Mouse (Mus musculus) ovary, postnatal 10 days (tissue): ENCODE data around the gene Ear6.
"Not testable (repeated sequence)": the region's sequence is repeated elsewhere in the genome, so short reads cannot be mapped to it uniquely, and the experiment has no call there.

Experiments used
- DNase-seq: peaks from one replicate; pipeline ENCODE4 v3.0.0; 2022; ENCODE audit warnings: low spot score

The Ear6 gene

GRCm38 (mm10) chr14:51853399-51853798 lies at the start of gene Ear6:
Gene Ear6 (plus strand): TSS chr14:51853699.
- DNase-seq: no peak

DNA sequence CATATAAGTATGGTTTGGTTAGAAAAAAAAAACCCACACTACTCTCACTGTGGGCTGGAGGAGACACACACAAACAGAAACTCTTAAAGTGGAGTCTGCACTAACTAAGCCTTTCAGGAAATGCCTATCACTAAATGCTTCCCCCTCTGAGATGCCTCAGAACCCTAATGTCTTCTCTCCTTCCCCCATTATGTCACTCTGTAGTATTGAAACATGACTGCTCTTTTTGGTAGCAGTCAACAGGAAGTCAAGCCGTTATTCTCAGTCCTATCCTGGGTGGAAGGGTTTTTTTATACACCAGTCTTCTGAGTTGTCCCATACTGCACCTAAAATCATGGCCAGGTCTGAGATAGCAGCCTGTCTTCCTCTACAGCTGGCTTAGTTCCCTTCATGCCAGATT lies 26.9 kb upstream of the Ear6 start:
- no peak for DNase-seq

- not testable (repeated sequence) for DNase-seq
Observed at GRCm38 (mm10) chr14:51827842-51828241, 25.7 kb upstream of the Ear6 start.

DNA sequence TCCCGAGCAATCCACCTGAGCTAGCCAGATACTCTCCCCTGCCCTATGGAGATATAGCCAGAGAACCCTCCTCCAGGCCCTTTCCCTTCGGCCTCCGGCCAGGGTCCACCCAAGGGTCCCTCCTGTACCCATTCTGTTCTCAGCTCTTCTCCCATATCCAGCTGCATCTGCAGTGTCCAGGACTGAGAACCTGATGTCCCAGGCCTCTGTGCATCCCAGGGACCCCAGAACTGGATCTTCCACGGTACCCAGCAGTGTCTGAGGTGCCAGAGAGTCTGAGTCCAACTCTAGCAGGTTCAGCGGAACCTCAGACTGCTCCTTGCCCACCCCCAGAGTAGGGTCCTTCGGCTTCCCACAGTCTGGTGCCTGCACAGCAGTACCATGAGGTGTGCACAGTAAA lies 24.3 kb upstream of the Ear6 start:
- DNase-seq: no peak

DNA sequence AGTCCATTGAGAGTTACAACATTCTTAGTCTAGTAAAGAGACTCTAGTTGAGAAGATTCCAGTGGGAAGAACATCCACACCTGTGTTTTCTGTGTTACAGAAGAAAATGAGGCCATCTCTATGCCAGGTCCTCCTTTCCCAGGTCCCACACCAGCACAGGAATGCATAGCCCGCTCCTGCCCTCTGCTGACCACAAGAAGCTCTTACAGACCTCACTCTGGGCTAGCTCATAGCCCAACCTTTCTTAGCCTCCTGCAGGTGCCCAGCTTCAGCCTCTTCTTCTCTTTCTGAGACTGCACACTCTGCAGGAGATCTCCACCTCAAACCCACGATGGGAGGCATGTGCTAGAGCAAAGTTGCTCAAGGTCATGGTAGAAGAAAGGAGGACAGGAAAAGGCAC lies 15.0 kb upstream of the Ear6 start:
- DNase-seq: not testable (repeated sequence)

GRCm38 (mm10) chr14:51842250-51842649 lies 11.2 kb upstream of the Ear6 start:
- DNase-seq: no peak

- DNase-seq: no peak
Observed at GRCm38 (mm10) chr14:51842781-51843180, 10.7 kb upstream of the Ear6 start.

DNA sequence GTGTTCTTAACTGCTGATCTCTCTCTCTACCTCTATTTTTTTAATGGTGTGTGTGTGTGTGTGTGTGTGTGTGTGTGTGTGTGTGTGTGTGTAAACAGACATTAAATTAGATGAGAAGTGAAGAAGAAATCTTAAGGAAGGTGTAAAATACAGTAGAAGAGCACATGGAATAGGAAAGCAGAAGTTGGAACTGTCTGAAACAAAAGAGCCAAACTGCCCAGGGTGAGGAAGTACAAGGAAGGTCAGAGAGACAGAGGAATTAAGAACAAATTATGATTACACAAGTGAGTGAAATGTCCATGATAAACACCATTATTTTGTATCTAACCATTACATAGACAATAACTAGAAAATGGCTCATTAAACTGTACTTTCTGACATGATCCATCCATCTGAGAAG lies 9.6 kb upstream of the Ear6 start:
- no peak for DNase-seq

DNA sequence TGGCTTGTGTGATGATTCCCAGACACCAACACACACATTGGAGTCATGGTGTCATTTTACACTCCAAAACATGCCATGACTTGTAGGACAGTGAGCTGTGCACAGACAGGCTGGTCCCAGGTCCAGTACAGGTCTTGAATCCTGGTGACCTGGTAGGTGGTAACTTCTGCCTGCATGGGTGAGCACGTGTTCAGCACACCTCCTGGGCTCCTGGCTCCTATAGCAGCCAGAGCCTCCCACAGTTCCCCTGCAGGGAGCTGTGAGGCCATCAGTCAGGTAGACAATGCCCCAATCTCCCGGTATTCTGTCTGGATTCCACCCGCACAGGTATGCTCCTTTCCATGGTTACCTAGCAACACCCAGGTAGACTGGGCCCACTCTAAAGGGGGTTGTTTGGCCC lies 6.9 kb upstream of the Ear6 start:
- DNase-seq: no peak

GRCm38 (mm10) chr14:51851006-51851405 lies 2.5 kb upstream of the Ear6 start:
- DNase-seq: not testable (repeated sequence)

GRCm38 (mm10) chr14:51855280-51855679 lies 1.8 kb downstream of the Ear6 start:
- not testable (repeated sequence) for DNase-seq

DNA sequence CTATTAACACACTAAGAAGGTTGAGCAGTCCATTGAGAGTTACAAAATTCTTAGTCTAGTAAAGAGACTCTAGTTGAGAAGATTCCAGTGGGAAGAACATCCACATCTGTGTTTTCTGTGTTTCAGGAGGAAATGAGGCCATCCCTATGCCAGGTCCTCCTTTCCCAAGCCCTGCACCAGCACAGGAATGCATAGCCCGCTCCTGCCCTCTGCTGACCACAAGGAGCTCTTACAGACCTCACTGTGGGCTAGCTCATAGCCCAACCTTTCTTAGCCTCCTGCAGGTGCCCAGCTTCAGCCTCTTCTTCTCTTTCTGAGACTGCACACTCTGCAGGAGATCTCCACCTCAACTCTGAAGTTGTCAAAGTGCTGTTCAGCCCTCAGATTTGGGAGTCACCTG lies 10.1 kb downstream of the Ear6 start:
- not testable (repeated sequence) for DNase-seq

DNA sequence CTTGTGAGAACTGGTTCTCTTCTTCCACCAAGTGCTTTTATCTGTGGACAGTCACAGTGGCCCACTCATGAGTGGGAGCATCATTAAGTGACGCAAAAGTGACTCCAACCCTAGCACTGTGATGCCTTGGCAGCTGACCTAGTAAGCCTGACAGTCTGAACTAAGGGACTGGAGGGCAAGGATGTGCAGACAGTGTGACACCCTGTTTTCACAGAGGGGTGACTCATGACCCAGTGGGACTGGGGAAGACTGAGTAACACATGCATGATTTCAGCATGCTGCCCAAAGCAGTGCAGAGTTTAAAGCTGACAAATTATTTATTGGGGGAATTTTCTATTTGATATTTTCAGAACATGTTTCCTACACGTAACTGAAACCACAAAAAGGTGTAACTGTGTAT lies 17.3 kb downstream of the Ear6 start:
- no peak for DNase-seq

- DNase-seq: no peak
Observed at GRCm38 (mm10) chr14:51871741-51872140, 18.2 kb downstream of the Ear6 start.

DNA sequence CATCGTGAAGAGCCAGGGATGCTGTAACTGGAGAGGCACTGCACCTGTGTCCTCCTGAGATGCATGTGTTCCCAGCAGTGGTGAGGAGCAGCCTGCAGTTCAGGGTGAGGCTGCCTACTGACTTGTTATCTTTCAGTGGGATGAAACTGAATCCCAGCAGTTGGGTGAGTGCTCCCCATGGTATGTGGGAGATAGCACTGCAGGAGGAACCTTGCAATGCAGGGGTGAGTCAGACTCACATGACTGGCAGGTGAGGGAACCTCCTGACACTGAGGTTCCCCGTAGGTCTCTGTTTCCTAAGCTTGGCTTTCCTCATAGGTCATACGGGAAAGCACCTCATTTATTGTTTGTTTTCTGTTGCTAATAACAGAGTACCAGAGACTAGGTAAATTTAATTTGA lies 24.0 kb downstream of the Ear6 start:
- DNase-seq: no peak

DNA sequence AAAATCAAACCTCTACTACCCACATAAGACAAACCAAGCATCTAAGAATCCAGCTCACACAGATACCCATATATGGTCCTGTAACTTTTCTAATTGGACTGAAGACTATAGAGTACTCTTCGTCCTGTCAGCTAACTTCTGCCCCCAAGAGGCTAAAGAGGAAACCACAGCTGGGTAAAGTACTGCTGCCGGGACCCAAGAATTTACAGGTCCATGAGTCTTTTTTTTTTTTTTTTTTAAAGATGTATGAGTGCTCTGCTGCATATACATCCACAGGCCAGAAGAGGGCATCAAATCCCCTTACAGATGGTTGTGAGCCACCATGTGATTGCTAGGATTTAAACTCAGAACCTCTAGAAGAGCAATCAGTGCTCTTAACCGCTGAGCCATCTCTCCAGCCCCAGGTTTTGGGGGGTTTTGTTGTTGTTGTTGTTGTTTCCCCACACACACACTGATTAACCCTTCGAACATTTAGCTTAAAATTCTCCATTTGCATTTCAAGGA lies 30.1 kb downstream of the Ear6 start:
- no peak for DNase-seq

- DNase-seq: no peak
Observed at GRCm38 (mm10) chr14:51884031-51884544, 30.6 kb downstream of the Ear6 start.

DNA sequence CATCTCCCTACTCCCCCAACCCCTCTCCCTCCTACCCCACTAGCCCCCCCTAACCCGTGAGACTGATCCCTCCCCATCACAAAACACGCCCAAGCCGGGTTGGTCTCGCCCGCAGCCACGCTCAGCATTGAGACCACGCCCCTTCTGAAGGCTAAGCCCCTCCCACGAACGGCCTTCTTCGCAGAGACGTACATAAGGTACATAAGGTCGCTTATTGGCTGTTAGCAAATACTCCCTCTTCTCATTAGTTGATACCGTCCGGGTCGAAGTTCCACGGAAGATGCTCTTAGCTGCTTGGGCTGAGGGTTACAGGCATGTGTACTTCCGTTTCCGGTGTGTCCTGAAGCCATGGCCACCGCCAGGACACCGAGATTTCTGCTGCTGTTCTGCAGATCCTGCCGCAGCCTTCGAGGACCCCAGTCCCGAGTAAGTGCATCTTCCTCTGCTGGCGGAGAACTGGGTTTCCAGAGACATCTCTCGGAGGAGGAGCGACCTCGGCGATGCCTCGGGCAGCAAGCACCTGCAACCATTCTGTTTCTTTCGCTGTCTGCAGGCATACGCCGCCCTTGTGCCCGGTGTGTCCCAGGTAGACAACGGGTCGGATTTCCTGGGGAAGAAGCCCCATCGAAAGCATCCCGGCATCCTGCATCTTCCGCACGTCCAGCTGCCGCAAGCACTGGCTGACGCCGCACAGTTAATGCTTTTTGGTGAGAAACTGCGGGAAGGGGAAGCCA lies 31.3 kb downstream of the Ear6 start, which contains the start of gene Mettl17:
Gene Mettl17 (plus strand): TSS at position 245 of the 734 bp plus-strand sequence.
- DNase-seq: peak; percentile 62

DNA sequence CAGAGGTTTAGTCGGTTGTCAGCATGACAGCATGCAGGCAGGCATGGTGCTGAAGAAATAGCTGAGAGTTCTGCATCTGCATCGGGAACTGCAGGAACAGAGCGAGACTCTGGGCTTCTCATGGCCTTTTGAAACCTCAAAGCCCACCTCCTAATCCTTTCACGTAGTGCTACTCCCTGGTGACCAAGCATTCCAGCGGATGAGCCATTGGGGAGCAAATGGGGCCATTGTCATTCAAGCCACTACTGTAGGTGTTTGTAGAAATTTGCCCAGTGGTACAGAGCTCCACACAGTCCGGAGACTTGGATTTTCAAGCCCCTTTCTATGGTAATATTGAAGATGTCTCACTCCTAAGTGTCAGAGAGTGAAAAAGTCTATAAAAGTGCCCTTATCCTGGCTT lies 32.6 kb downstream of the Ear6 start:
- no peak for DNase-seq

DNA sequence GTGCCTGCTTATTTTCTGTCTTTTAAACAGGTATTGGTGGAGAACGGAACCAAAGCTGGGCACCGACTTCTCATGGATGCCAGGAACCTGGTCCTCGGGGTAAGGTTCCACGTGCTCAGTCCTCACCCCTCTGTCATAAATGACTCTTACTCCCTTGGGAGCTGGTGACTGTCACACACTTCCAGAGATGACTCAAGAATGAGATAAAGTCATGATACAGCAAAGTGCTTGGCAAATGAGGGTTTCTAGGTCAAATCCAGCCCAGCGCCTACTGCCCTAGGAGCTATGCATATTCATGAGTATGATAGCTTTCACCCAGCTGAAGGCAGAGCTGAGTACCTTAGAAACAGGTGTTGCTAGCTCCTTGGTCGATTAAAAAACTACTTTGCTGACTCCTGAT lies 36.3 kb downstream of the Ear6 start:
- no peak for DNase-seq

GRCm38 (mm10) chr14:51892191-51892939 lies 38.9 kb downstream of the Ear6 start, which contains the start of gene Slc39a2:
Gene Slc39a2 (plus strand): TSS chr14:51892889.
- no peak for DNase-seq

- no peak for DNase-seq
Observed at GRCm38 (mm10) chr14:51893094-51893794, 39.7 kb downstream of the Ear6 start.
